Mouse (Mus musculus): ENCODE results near the gene Dpep3. TPM values are rescaled to one million over a fixed set of nuclear protein-coding genes. Genes with fewer than 3 reads are reported as not detected.

Dpep3 gene
- polyA plus RNA-seq, 1 experiment: 0.10 TPM

GRCm38 (mm10) chr8:105938306-105938669 lies 40.9 kb downstream of the Dpep3 start, which contains the start of gene Psmb10:
Gene Psmb10, minus strand, starts transcription at chr8:105938444.
- DNase-seq (ENCODE audit: low read depth, low spot score): no peak
- 1% methylated on average over 4 of the region's 4 CpGs for WGBS

GRCm38 (mm10) chr8:105937496-105938305 lies 41.5 kb downstream of the Dpep3 start:
- under 1% methylated on average over 33 of the region's 33 CpGs for WGBS
- DNase-seq (ENCODE audit: low read depth, low spot score): peak; percentile 55

DNA sequence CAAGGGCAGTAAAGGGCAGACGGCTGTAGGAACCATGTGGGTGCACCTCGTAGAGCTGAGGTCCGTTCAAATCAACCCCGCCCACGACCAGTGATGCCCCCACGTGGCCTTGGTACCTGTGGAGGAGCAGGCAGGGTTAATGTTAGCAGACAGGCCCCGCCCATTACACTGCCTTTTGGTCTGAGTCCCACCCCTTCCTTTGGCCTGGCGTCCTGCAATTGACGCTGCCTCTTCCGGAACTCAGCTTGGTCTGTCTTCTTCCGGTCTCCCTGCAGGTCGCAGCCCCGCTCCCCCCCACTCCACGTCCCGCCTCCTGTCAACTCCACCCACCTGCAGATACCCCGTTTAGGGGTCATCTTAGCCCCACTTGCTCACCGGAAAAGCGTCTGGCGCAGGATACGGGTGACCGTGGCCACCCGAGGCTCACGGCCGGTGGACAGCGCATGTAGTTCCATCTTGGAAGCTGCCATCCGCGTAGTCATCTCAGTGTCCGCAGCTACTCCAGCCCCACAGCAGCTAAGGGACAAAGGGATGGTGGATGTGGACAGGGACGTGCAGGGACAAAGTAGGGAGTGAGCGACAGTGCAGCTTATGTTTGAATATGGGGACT lies 42.3 kb downstream of the Dpep3 start:
- peak; percentile 62 for DNase-seq (ENCODE audit: low read depth, low spot score)
- under 1% methylated on average over 30 of the region's 30 CpGs for WGBS

DNA sequence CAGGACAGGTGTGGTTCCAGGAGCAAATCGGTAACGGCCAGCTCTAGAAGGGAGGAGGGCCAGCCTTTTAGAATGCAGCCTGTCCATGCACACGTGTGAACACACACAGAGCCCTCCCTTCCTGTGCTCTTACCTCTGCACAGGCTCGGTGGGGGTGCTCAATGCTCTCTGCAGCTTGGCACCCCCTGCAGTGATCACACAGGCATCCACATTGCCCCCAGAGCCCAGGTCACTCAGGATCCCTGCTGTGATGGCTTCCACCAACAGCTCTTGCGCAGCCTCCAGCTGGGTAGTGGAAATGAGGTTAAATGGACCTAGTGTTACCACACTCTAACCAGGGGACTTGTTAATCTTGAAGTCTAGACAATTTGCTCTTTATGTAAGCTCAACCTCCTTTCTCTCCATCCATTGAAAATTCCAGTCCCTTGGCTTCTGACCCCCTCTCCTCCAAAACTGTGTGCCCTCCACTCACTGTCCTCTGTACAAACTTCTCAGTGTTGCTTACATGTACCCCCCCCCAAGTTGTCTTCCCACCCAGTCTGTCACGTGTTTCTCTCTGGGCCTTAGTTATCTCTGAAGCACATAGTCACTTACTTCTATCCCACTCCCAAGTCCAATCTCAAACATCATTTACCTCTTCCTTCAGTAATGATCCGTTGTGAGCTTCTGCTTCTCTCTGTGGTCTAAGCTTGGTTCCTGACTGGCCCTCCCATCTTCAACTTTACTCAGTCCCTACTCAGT lies 43.2 kb downstream of the Dpep3 start:
- DNase-seq (ENCODE audit: low read depth, low spot score): no peak
- WGBS: 51% methylated on average over 7 of the region's 7 CpGs

DNA sequence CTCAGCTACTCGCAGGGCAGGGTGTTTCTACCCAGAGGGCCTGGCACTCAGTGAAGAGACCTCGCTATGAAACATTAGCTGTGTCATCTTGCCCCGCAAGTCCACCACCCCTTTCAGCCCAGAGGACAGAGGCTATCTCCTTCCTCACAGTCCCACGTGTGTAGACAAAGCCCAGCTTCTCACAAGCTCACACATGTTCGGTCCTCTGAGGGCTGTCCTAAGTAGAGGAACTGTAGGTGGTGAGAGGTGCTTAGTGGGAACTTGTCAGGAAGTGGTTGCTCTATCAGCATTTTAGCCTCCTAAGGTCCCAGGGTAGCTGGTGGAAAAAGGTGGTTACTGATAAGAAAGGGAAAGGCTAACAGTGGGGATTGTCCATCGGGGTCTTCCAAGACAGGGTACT lies 44.1 kb downstream of the Dpep3 start:
- WGBS: 81% methylated on average over 6 of the region's 6 CpGs
- no peak for DNase-seq (ENCODE audit: low read depth, low spot score)

DNA sequence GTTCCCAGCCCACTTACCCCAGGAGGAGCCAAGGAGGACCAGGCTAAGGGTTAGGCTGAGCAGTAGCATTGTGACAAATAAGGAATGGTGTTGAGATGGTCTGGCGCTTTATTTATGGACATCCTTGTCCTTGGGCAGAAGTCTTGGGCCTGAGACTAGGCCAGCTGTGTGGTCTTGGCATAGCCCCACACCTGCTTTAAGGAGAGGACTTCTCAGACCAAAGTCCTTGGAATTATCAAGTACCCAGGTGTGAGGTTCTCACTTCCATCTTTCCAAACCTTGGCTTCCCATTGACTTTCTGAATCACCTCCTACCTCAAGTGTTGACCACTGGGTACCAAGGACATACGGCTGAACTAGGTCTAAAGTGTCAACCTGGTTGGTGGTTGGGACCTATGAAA lies 45.5 kb downstream of the Dpep3 start, which contains the start of gene Ctrl:
Gene Ctrl (minus strand): TSS at position 101 of the 400 bp plus-strand sequence.
- DNase-seq (ENCODE audit: low read depth, low spot score): no peak
- WGBS: 89% methylated on average over 2 of the region's 2 CpGs

DNA sequence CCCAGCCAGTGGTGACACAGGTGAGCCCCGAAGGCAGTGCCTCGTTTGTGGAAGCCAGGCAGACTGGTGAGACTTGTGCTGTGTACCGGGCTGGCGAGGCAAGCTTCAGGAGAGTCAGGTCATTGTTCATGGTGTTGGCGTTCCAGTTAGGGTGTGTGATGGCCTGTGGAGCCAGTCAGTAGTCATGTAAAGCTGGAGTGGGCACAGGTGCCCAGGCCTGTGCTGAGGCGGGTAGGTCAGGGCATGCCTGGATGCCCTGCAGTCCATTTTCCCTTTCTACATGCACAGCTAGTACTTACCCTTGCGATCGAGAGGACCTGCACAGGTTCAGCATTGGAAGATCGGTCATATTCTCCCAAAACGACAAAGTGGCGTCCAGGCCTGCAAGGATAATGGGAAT lies 46.7 kb downstream of the Dpep3 start:
- 90% methylated on average over 11 of the region's 11 CpGs for WGBS
- no peak for DNase-seq (ENCODE audit: low read depth, low spot score)

- no peak for DNase-seq (ENCODE audit: low read depth, low spot score)
- WGBS: 97% methylated on average over 3 of the region's 3 CpGs
These were observed 48.0 kb downstream of the Dpep3 start for GRCm38 (mm10) chr8:105931271-105931670.

DNA sequence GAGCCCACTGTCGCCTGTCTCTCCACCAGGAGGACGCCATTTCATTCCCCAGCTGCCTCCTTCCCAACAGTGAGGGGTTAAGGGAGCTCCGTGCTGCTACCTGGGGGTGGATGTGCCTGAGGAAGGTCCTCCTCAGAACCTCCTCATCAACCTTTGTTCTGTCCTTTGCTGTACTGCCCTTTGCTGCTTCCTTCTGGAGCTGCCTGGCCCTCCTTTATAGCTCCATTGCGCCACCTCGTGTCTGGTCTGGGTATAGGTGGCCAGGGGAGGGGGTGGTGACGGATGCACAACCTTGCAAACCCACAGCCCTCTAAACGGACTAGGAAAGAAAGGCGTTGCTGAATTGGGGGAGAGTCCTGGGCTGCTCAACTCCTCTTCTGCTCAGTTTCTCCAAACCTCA lies 48.6 kb downstream of the Dpep3 start:
- DNase-seq (ENCODE audit: low read depth, low spot score): no peak
- 29% methylated on average over 8 of the region's 8 CpGs for WGBS

- no peak for DNase-seq (ENCODE audit: low read depth, low spot score)
- WGBS: 83% methylated on average over 3 of the region's 3 CpGs
These were observed 54.1 kb downstream of the Dpep3 start for GRCm38 (mm10) chr8:105925123-105925522.

Other genes starting within 250 kb of the Dpep3 start
- gene Gfod2, start 220.8 kb downstream of the Dpep3 start, polyA plus RNA-seq (2012; rRNA removed): 5.6 and 8.7 TPM in 2 replicates
- 13.9 and 20.0 TPM in 2 replicates for gene Ranbp10, start 152.1 kb downstream of the Dpep3 start, polyA plus RNA-seq (2012; rRNA removed)
- gene Tsnaxip1, start 151.7 kb downstream of the Dpep3 start, polyA plus RNA-seq (2012; rRNA removed): not detected in 2 replicates
- 20.5 and 20.6 TPM in 2 replicates for gene Cenpt, start 126.2 kb downstream of the Dpep3 start, polyA plus RNA-seq (2012; rRNA removed)
- 30.3 and 34.5 TPM in 2 replicates for gene Thap11, start 124.3 kb downstream of the Dpep3 start, polyA plus RNA-seq (2012; rRNA removed)
- gene Nutf2, start 118.8 kb downstream of the Dpep3 start, polyA plus RNA-seq (2012; rRNA removed): 32.0 and 34.5 TPM in 2 replicates
- gene Edc4, start 98.5 kb downstream of the Dpep3 start, polyA plus RNA-seq (2012; rRNA removed): 37.7 and 51.4 TPM in 2 replicates
- 0.84 and 1.2 TPM in 2 replicates for gene Nrn1l, start 85.9 kb downstream of the Dpep3 start, polyA plus RNA-seq (2012; rRNA removed)
- gene Pskh1, start 79.0 kb downstream of the Dpep3 start, polyA plus RNA-seq (2012; rRNA removed): 20.2 and 21.8 TPM in 2 replicates
- gene Ctrl, start 45.6 kb downstream of the Dpep3 start, polyA plus RNA-seq (2012; rRNA removed): 6.3 and 8.0 TPM in 2 replicates
- 659 and 697 TPM in 2 replicates for gene Psmb10, start 41.0 kb downstream of the Dpep3 start, polyA plus RNA-seq (2012; rRNA removed)
- 0.89 and 1.0 TPM in 2 replicates for gene Lcat, start 36.0 kb downstream of the Dpep3 start, polyA plus RNA-seq (2012; rRNA removed)
- 9.0 and 12.6 TPM in 2 replicates for gene Slc12a4, start 13.3 kb downstream of the Dpep3 start, polyA plus RNA-seq (2012; rRNA removed)
- 7.2 and 9.9 TPM in 2 replicates for gene Dus2, start 11.9 kb upstream of the Dpep3 start, polyA plus RNA-seq (2012; rRNA removed)
- gene Dpep2nb, start 26.5 kb upstream of the Dpep3 start, polyA plus RNA-seq (2012; rRNA removed): not detected in 2 replicates
- 6.3 and 6.7 TPM in 2 replicates for gene Ddx28, start 32.5 kb upstream of the Dpep3 start, polyA plus RNA-seq (2012; rRNA removed)
- 14.8 and 27.1 TPM in 2 replicates for gene Nfatc3, start 79.4 kb upstream of the Dpep3 start, polyA plus RNA-seq (2012; rRNA removed)
- gene Esrp2, start 157.5 kb upstream of the Dpep3 start, polyA plus RNA-seq (2012; rRNA removed): 19.4 and 32.1 TPM in 2 replicates
- gene Pla2g15, start 171.0 kb upstream of the Dpep3 start, polyA plus RNA-seq (2012; rRNA removed): 4.5 TPM in 2 replicates
- 7.7 and 11.6 TPM in 2 replicates for gene Slc7a6, start 189.4 kb upstream of the Dpep3 start, polyA plus RNA-seq (2012; rRNA removed)
- gene Slc7a6os, start 231.5 kb upstream of the Dpep3 start, polyA plus RNA-seq (2012; rRNA removed): 15.0 and 19.2 TPM in 2 replicates
- gene Prmt7, start 231.5 kb upstream of the Dpep3 start, polyA plus RNA-seq (2012; rRNA removed): 19.0 and 20.8 TPM in 2 replicates

Measured in large intestine, adult 2 months (tissue).